Mouse (Mus musculus): ENCODE data around the gene Fancm. TPM values are rescaled to one million over a fixed set of nuclear protein-coding genes. Genes with fewer than 3 reads are reported as not detected.
"Not testable (repeated sequence)": the region's sequence is repeated elsewhere in the genome, so short reads cannot be mapped to it uniquely, and the experiment has no call there.

Fancm gene
- polyA plus RNA-seq, 2 experiments: 8.4 to 8.6 TPM

- DNase-seq (ENCODE audit: low spot score) (no peak), ATAC-seq (ENCODE audit: low FRiP score, low read depth) (no peak)
- no peak for TF ChIP-seq POLR2A (IDR thresholded peaks at IDR 0.05; ENCODE audit: borderline replicate concordance, extremely low read depth, insufficient read depth, insufficient read length)
- Histone ChIP-seq H3K4me1 (ENCODE audit: control insufficient read depth, insufficient read depth, low read length) (no peaks in the 10 kb centered on the region), H3K4me2 (replicated peaks; ENCODE audit: low read depth, low read length, severe bottlenecking) (no peak overlapping the region), H3K4me3 (replicated peaks; ENCODE audit: low read length) (no peak overlapping the region), H3K9ac (ENCODE audit: low read depth, low read length, severe bottlenecking) (no peak overlapping the region), H3K27me3 (ENCODE audit: control insufficient read depth, insufficient read depth, low read length) (no peaks in the 10 kb centered on the region), H3K27ac (replicated peaks; ENCODE audit: low read depth, low read length) (no peak overlapping the region), H3K36me3 (ENCODE audit: control insufficient read depth, insufficient read depth, low read length) (peaks cover 42% of the 10 kb centered on the region), H3K9me3 (ENCODE audit: control insufficient read depth, low read length) (no peaks in the 10 kb centered on the region)
- WGBS: 87% methylated on average over 1 of the region's 1 CpGs
Measured at GRCm38 (mm10) chr12:65108746-65109145, 33.3 kb downstream of the Fancm start.

- Histone ChIP-seq H3K27me3 (ENCODE audit: control insufficient read depth, insufficient read depth, low read length) (no peaks in the 10 kb centered on the region), H3K36me3 (ENCODE audit: control insufficient read depth, insufficient read depth, low read length) (peaks cover 29% of the 10 kb centered on the region), H3K9me3 (ENCODE audit: control insufficient read depth, low read length) (no peaks in the 10 kb centered on the region), H3K4me3 (replicated peaks; ENCODE audit: low read length) (no peak overlapping the region), H3K4me2 (replicated peaks; ENCODE audit: low read depth, low read length, severe bottlenecking) (no peak overlapping the region), H3K27ac (replicated peaks; ENCODE audit: low read depth, low read length) (no peak overlapping the region), H3K9ac (ENCODE audit: low read depth, low read length, severe bottlenecking) (no peak overlapping the region), H3K4me1 (ENCODE audit: control insufficient read depth, insufficient read depth, low read length) (no peaks in the 10 kb centered on the region)
- TF ChIP-seq POLR2A (IDR thresholded peaks at IDR 0.05; ENCODE audit: borderline replicate concordance, extremely low read depth, insufficient read depth, insufficient read length): no peak
- ATAC-seq (ENCODE audit: low FRiP score, low read depth) (no peak), DNase-seq (ENCODE audit: low spot score) (no peak)
- WGBS: 79% methylated on average over 3 of the region's 3 CpGs
Measured at GRCm38 (mm10) chr12:65111503-65111902, 36.1 kb downstream of the Fancm start.

- Histone ChIP-seq H3K27ac (replicated peaks; ENCODE audit: low read depth, low read length) (no peak overlapping the region), H3K4me3 (replicated peaks; ENCODE audit: low read length) (no peak overlapping the region), H3K27me3 (ENCODE audit: control insufficient read depth, insufficient read depth, low read length) (no peaks in the 10 kb centered on the region), H3K4me1 (ENCODE audit: control insufficient read depth, insufficient read depth, low read length) (no peaks in the 10 kb centered on the region), H3K9me3 (ENCODE audit: control insufficient read depth, low read length) (no peaks in the 10 kb centered on the region), H3K4me2 (replicated peaks; ENCODE audit: low read depth, low read length, severe bottlenecking) (no peak overlapping the region), H3K9ac (ENCODE audit: low read depth, low read length, severe bottlenecking) (no peak overlapping the region), H3K36me3 (ENCODE audit: control insufficient read depth, insufficient read depth, low read length) (peaks cover 32% of the 10 kb centered on the region)
- TF ChIP-seq POLR2A (IDR thresholded peaks at IDR 0.05; ENCODE audit: borderline replicate concordance, extremely low read depth, insufficient read depth, insufficient read length): no peak
- ATAC-seq (ENCODE audit: low FRiP score, low read depth) (no peak), DNase-seq (ENCODE audit: low spot score) (no peak)
- 73% methylated on average over 1 of the region's 1 CpGs for WGBS
Measured at GRCm38 (mm10) chr12:65112811-65113210, 37.4 kb downstream of the Fancm start.

GRCm38 (mm10) chr12:65113925-65114324 is 38.5 kb downstream of the Fancm start:
- 85% methylated on average over 4 of the region's 4 CpGs for WGBS
- Histone ChIP-seq H3K9ac (ENCODE audit: low read depth, low read length, severe bottlenecking) (no peak overlapping the region), H3K4me3 (replicated peaks; ENCODE audit: low read length) (no peak overlapping the region), H3K9me3 (ENCODE audit: control insufficient read depth, low read length) (no peaks in the 10 kb centered on the region), H3K36me3 (ENCODE audit: control insufficient read depth, insufficient read depth, low read length) (peaks cover 33% of the 10 kb centered on the region), H3K27me3 (ENCODE audit: control insufficient read depth, insufficient read depth, low read length) (no peaks in the 10 kb centered on the region), H3K4me1 (ENCODE audit: control insufficient read depth, insufficient read depth, low read length) (no peaks in the 10 kb centered on the region), H3K27ac (replicated peaks; ENCODE audit: low read depth, low read length) (no peak overlapping the region), H3K4me2 (replicated peaks; ENCODE audit: low read depth, low read length, severe bottlenecking) (no peak overlapping the region)
- no peak for TF ChIP-seq POLR2A (IDR thresholded peaks at IDR 0.05; ENCODE audit: borderline replicate concordance, extremely low read depth, insufficient read depth, insufficient read length)
- ATAC-seq (ENCODE audit: low FRiP score, low read depth) (no peak), DNase-seq (ENCODE audit: low spot score) (no peak)

GRCm38 (mm10) chr12:65114978-65115377 is 39.6 kb downstream of the Fancm start:
- H3K27me3 ChIP-seq (ENCODE audit: control insufficient read depth, insufficient read depth, low read length); H3K27ac ChIP-seq (replicated peaks; ENCODE audit: low read depth, low read length); ATAC-seq (ENCODE audit: low FRiP score, low read depth); H3K4me1 ChIP-seq (ENCODE audit: control insufficient read depth, insufficient read depth, low read length); H3K4me3 ChIP-seq (replicated peaks; ENCODE audit: low read length); H3K9ac ChIP-seq (ENCODE audit: low read depth, low read length, severe bottlenecking); DNase-seq (ENCODE audit: low spot score); H3K9me3 ChIP-seq (ENCODE audit: control insufficient read depth, low read length); H3K4me2 ChIP-seq (replicated peaks; ENCODE audit: low read depth, low read length, severe bottlenecking): not testable (repeated sequence)
- 91% methylated on average over 3 of the region's 3 CpGs for WGBS
- peaks cover 43% of the 10 kb centered on the region for H3K36me3 ChIP-seq (ENCODE audit: control insufficient read depth, insufficient read depth, low read length)

- WGBS: 93% methylated on average over 7 of the region's 7 CpGs
- DNase-seq (ENCODE audit: low spot score): no peak
- Histone ChIP-seq H3K36me3 (ENCODE audit: control insufficient read depth, insufficient read depth, low read length) (peaks cover 57% of the 10 kb centered on the region), H3K27ac (replicated peaks; ENCODE audit: low read depth, low read length) (no peak overlapping the region), H3K9ac (ENCODE audit: low read depth, low read length, severe bottlenecking) (no peak overlapping the region), H3K4me2 (replicated peaks; ENCODE audit: low read depth, low read length, severe bottlenecking) (no peak overlapping the region), H3K4me3 (replicated peaks; ENCODE audit: low read length) (no peak overlapping the region), H3K4me1 (ENCODE audit: control insufficient read depth, insufficient read depth, low read length) (no peaks in the 10 kb centered on the region), H3K27me3 (ENCODE audit: control insufficient read depth, insufficient read depth, low read length) (no peaks in the 10 kb centered on the region), H3K9me3 (ENCODE audit: control insufficient read depth, low read length) (no peaks in the 10 kb centered on the region)
- ATAC-seq (ENCODE audit: low FRiP score, low read depth): no peak
- no peak for TF ChIP-seq POLR2A (IDR thresholded peaks at IDR 0.05; ENCODE audit: borderline replicate concordance, extremely low read depth, insufficient read depth, insufficient read length)
Measured at GRCm38 (mm10) chr12:65118968-65119367, 43.6 kb downstream of the Fancm start.
